Mouse (Mus musculus) myocyte (in vitro differentiated cells): ENCODE data around the gene Atrip.

Experiments used
- CEBPB ChIP-seq: IDR thresholded peaks from 2 replicates; pipeline ENCODE4 v1.6.1; 2011; ENCODE audit warnings: mild to moderate bottlenecking, moderate library complexity; ENCODE audit not compliant: poor library complexity, insufficient read depth, severe bottlenecking
- E2F4 ChIP-seq: IDR thresholded peaks from one replicate; pipeline ENCODE4 v1.6.1; 2011; ENCODE audit warnings: mild to moderate bottlenecking, control low read depth, moderate library complexity; ENCODE audit not compliant: insufficient read depth
- MAX ChIP-seq: IDR thresholded peaks from one replicate; pipeline ENCODE4 v1.6.1; 2011; ENCODE audit warnings: low read depth, mild to moderate bottlenecking, control low read depth
- POLR2A ChIP-seq: IDR thresholded peaks from one replicate; pipeline ENCODE4 v1.6.1; 2011; ENCODE audit warnings: low read depth, mild to moderate bottlenecking, control low read depth, moderate library complexity; ENCODE audit not compliant: insufficient read length
- POLR2AphosphoS2 ChIP-seq: IDR thresholded peaks from one replicate; pipeline ENCODE4 v1.6.1; 2011; ENCODE audit warnings: low read depth, control low read depth; ENCODE audit not compliant: insufficient read length
- REST ChIP-seq: IDR thresholded peaks from one replicate; pipeline ENCODE4 v1.6.1; 2011; ENCODE audit warnings: mild to moderate bottlenecking, control low read depth, moderate library complexity; ENCODE audit not compliant: insufficient read depth, insufficient read length
- TCF12 ChIP-seq: IDR thresholded peaks from one replicate; pipeline ENCODE4 v1.6.1; 2011; ENCODE audit warnings: mild to moderate bottlenecking, control low read depth; ENCODE audit not compliant: poor library complexity, insufficient read depth, severe bottlenecking
- TCF3 ChIP-seq: IDR thresholded peaks from one replicate; pipeline ENCODE4 v1.6.1; 2011; ENCODE audit warnings: low read depth, control low read depth; ENCODE audit not compliant: insufficient read length
- USF1 ChIP-seq: IDR thresholded peaks from one replicate; pipeline ENCODE4 v1.6.1; 2011; ENCODE audit warnings: low read depth, mild to moderate bottlenecking, control low read depth, moderate library complexity

DNA sequence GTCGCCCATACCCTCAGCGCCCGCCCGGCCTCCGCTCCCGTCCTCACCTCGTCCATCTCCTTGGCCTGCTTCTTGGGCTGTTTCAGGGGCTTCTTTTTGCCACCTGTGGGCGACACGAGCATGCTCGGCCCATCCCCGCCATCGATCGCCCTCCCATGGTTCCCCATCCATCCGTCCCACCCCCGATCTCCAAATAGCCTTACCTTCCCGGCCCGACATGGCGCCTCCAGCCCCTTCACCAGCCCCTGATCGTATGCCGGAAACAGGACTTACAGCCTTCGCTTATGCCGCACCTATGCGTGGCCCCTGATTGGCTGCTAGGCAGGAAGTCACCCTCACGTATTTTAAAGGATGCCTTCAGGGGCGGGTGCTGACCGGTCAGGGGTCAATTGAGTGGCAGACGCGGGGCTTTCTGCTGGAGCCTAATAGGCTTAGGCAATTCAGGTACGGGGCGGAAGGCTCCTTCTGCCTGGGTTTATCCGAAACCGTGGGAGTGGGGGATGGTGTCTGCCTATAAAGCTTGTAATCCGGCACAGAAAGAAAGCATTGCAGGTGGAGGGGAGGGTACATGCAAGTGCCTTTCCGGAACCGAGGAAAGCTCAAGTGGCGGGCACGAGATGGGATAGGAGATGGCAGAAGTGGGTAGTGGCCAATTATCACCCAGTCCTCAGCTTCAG lies 8.3 kb upstream of the Atrip start, which contains the start of the genes Ccdc51 and Tma7:
- no peak for TF ChIP-seq USF1
- TF ChIP-seq E2F4, result no peak
- no peak for TF ChIP-seq CEBPB
- peak; percentile 83 for TF ChIP-seq POLR2A
- peak; percentile 76 for TF ChIP-seq POLR2AphosphoS2
- TF ChIP-seq TCF3, result no peak
- TF ChIP-seq MAX, result no peak
- no peak for TF ChIP-seq TCF12
- TF ChIP-seq REST, result no peak
